ENCODE assay signal across 6 mouse cellular contexts in the genomic region with DNA sequence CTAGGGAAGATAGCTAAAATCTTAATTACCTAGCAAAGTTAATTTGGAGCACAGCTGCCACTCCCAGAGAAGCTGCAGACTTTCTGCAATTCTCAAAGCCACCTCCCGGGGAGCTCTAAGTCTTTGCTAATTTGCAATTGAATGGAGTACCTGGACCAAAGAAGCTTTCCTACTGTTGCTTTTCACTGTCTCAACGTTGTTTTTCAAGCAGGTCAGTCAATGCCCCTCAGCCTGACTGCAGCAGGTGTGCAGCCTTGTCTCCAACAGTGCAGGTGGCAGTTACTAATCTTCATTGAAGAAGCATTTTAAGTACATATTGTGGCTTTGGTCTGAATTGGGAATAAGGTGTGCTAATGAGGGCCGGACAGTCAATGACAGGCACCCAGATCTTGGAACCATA.
A peak's percentile ranks its signal among the peaks of the same experiment; 100 is the strongest.
DNase-seq lines count a peak whose midpoint lies in the region; ATAC-seq and TF ChIP-seq lines count a peak whose summit lies in the region.
"Not testable (repeated sequence)": the region's sequence is repeated elsewhere in the genome, so short reads cannot be mapped to it uniquely, and the experiment has no call there.

No protein-coding gene starts in this region.

- TF ChIP-seq POLR2A in ES-Bruce4 (IDR thresholded peaks at IDR 0.05; ENCODE audit: insufficient read depth, low read length): not testable (repeated sequence)

- H3K27me3 ChIP-seq in ES-Bruce4 (ENCODE audit: control insufficient read depth, insufficient read depth, low read length, poor library complexity, severe bottlenecking); stomach, postnatal 0 days (ENCODE audit: control insufficient read depth, insufficient read depth, low read length): not testable (repeated sequence)

- DNase-seq in ES-E14 (ENCODE audit: low read depth, low spot score): peak; percentile 67
- DNase-seq in R1 (ENCODE audit: low read depth, low spot score): peak; percentile 95
- DNase-seq in embryo, embryonic 11 days: peak; percentile 1
- not testable (repeated sequence) for DNase-seq in left cerebral cortex, adult 2 months (ENCODE audit: extremely low spot score in 1 of 2, low spot score in 2 of 2); stomach, postnatal 0 days (ENCODE audit: low spot score)

- not testable (repeated sequence) for H3K36me3 ChIP-seq in ES-Bruce4 (ENCODE audit: control insufficient read depth, insufficient read depth, low read length, poor library complexity, severe bottlenecking); ES-E14 (ENCODE audit: control insufficient read depth, insufficient read depth, low read length, poor library complexity, severe bottlenecking); stomach, postnatal 0 days (ENCODE audit: control insufficient read depth, insufficient read depth, low read length)

- intact Hi-C loops in left cerebral cortex, adult 2 months (cut with DNase I): not testable (repeated sequence)

- not testable (repeated sequence) for H3K4me3 ChIP-seq in ES-Bruce4 (ENCODE audit: low read depth, low read length); ES-E14 (ENCODE audit: insufficient read depth in 1 of 2, low read depth in 1 of 2, low read length in 2 of 2, poor library complexity in 1 of 2, severe bottlenecking in 1 of 2); left cerebral cortex, adult 2 months; stomach, postnatal 0 days (ENCODE audit: low read depth, low read length)

- H3K9me3 ChIP-seq in ES-Bruce4 (replicated peaks; ENCODE audit: control insufficient read depth, insufficient read depth, low read length, poor library complexity, severe bottlenecking); ES-E14 (ENCODE audit: control insufficient read depth, insufficient read depth, low read depth, low read length); stomach, postnatal 0 days (ENCODE audit: control insufficient read depth, low read length): not testable (repeated sequence)

- in situ Hi-C loops in ES-E14 (cut with MboI; ENCODE audit: low sequenced_read_pairs in 2 of 2, unreplicated experiment in 2 of 2): not testable (repeated sequence)

- TF ChIP-seq CTCF in ES-Bruce4 (IDR thresholded peaks at IDR 0.05; ENCODE audit: low read depth, low read length): not testable (repeated sequence)
- peak; percentile 2; the same call in 1 of the 2 replicates for TF ChIP-seq CTCF in left cerebral cortex, adult 2 months (IDR thresholded peaks at IDR 0.05)
- 0 out of 2 replicates have a peak, but pooled peaks have one; percentile 3 for TF ChIP-seq CTCF in stomach, postnatal 0 days (IDR thresholded peaks at IDR 0.05; ENCODE audit: low read depth)

- H3K4me1 ChIP-seq in ES-Bruce4 (ENCODE audit: control insufficient read depth, insufficient read depth, low read length); ES-E14 (ENCODE audit: control insufficient read depth in 2 of 2, insufficient read depth in 2 of 2, low read length in 2 of 2, poor library complexity in 1 of 2); stomach, postnatal 0 days (replicated peaks; ENCODE audit: control insufficient read depth, insufficient read depth): not testable (repeated sequence)

- not testable (repeated sequence) for H3K4me2 ChIP-seq in stomach, postnatal 0 days (replicated peaks; ENCODE audit: low read depth)

- not testable (repeated sequence) for H3K9ac ChIP-seq in ES-Bruce4 (ENCODE audit: low read depth, poor library complexity, severe bottlenecking); ES-E14 (ENCODE audit: insufficient read depth, low read depth, low read length, poor library complexity, severe bottlenecking); stomach, postnatal 0 days (ENCODE audit: low read length)

- not testable (repeated sequence) for ATAC-seq in stomach, postnatal 0 days (ENCODE audit: low FRiP score, low TSS enrichment)

- peak overlapping the region; percentile 90 for H3K27ac ChIP-seq in ES-Bruce4 (ENCODE audit: insufficient read depth, low read length)
- H3K27ac ChIP-seq in ES-E14 (ENCODE audit: insufficient read depth, low read depth, low read length, poor library complexity, severe bottlenecking): peak overlapping the region; percentile 44; the same call in 1 of the 2 replicates
- not testable (repeated sequence) for H3K27ac ChIP-seq in left cerebral cortex, adult 2 months; stomach, postnatal 0 days (replicated peaks)

- TF ChIP-seq EP300 in ES-Bruce4 (IDR thresholded peaks at IDR 0.05; ENCODE audit: insufficient read depth, low read depth, low read length): peak; percentile 96
- TF ChIP-seq EP300 in stomach, postnatal 0 days (optimal IDR thresholded peaks at IDR 0.05): not testable (repeated sequence)

- 66% methylated on average over 3 of the region's 3 CpGs for WGBS in stomach, postnatal 0 days
